Mouse (Mus musculus): Measurements from ENCODE around the gene Alcam.

DNA sequence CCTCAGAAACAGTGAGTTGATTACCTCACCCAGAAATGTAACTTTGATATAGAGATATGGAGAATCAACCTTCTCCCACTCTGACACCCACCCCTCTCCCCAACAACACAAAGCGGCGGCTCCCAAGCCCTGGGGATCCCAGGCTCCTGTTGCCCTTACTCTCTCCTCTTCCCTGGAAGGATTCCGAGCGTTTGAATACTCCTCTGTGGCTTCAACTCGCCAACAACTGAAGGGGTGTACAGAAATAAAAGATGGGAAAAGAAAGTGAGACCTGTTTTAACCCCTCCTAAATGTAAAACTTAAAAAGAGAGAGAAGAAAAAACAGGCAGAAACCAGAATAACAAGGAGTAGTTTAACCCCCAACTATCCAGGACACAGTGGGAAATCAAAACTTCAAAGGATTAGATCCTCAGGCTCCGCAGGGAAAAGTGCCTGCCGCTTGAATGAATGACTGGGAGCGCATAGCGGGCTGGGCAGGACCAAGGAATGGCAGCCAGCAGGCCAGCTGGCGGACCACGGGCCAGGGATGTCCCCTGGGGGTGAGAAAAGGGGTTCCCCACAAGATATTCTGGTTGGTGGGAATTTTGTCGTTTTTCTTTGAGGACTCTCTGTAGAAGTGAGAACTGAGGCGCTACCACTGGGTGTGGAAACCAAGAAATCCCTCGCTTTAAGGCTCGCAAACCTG lies 2.6 kb downstream of the Alcam start:
- TF ChIP-seq CTCF (IDR thresholded peaks at IDR 0.05; ENCODE audit: low read depth) (no peak), EP300 (IDR thresholded peaks at IDR 0.05; ENCODE audit: low read depth) (no peak)
